Mouse (Mus musculus): ENCODE results near the gene Pbx2. TPM values are rescaled to one million over a fixed set of nuclear protein-coding genes. Genes with fewer than 3 reads are reported as not detected.

Pbx2 gene
- polyA plus RNA-seq, 1 experiment from 2014 or later, result 17.3 TPM

DNA sequence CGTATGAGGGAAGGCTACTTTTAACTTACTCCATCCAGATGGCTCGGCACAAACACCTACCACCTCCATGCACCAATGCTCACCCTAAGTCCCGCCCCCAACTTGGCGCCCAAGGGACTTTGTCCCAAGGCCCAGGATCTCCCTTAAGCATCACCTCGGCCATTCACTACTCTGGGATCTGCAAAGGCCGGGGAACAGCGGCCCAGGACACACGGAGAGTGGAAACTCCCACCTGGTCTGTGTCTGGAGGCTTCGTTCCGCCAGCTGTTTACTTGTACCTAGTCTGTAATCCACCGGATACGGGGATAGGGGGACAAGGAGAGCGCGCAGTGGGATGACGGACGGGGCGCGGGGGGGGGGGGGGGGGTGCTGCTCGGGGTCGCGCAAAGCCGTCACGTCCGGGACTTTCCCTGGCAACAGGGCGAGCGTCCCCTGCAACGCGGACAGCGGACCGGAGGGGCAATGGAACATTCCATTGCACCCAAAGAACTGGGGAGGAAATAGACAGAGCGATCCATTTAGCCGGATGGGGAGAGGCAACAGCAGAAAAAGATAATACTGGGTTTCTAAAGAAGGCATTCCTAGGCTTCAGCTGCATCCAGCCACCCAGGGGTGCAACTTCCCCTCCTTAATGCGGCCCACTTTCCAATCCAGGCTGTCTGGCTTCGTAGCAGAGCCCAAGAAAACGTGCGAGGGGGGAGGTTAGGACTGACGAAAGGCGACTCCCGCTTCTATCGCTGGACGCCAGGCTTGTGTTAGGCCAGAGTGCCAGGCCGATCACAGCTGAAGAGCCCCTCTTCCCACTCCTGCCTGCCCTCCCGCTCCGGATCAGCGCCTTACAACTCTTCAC lies 36.3 kb downstream of the Pbx2 start:
- ATAC-seq (ENCODE audit: insufficient read depth, low FRiP score, low TSS enrichment) (peak; percentile 73), DNase-seq (ENCODE audit: low spot score) (peak; percentile 90)
- peak overlapping the region; percentile 92 for H3K4me2 ChIP-seq (ENCODE audit: low read depth)
- no peaks in the 10 kb centered on the region for H3K36me3 ChIP-seq (ENCODE audit: control insufficient read depth, insufficient read depth, low read length)
- no peaks in the 10 kb centered on the region for H3K9me3 ChIP-seq (ENCODE audit: control insufficient read depth, low read length)
- peak overlapping the region; percentile 79 for H3K9ac ChIP-seq (ENCODE audit: low read length)
- H3K27ac ChIP-seq (ENCODE audit: low read depth, low read length), result peak overlapping the region; percentile 70
- peaks cover 27% of the 10 kb centered on the region for H3K27me3 ChIP-seq (ENCODE audit: control insufficient read depth, insufficient read depth, low read length)
- WGBS, result 0% methylated on average over 33 of the region's 45 CpGs
- peaks cover 19% of the 10 kb centered on the region for H3K4me1 ChIP-seq (ENCODE audit: control insufficient read depth, insufficient read depth, low read length)
- peak overlapping the region; percentile 78 for H3K4me3 ChIP-seq (ENCODE audit: low read depth, low read length)

DNA sequence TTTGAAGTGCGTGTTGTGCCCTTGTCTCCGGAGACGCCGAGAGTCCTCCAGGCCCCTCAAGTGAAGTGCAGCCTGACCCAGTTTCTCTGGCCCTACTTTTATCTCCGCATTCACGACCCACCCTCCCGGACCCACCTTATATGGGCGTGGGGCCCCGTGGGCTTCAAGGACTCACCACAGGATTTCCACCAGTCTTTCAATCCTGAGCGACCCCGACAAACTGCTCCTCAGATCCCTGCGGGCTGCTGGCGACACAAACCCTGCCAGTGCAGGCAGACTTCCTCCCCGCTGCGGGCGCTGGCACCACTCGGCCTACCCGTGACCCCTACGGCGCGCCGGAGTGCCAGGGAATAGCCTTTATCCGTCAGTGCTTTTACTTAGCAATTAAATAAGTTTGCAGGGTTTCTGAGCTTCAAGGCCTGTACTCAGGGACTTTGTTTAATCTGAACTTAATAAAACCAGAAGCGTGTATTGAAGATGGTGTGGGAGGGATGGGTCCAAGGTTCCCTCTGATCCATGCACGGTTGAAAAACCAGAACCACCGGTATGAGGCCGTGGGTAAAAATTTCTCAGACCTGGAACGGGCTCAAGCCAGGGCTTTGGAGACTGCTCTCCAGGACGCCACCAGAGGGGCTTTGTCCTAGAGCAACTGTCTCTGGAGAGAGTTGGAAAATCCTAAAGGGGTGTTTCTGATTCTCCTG lies 37.0 kb downstream of the Pbx2 start, which contains the start of gene Ppt2:
TSS of gene Ppt2 (minus strand) at position 568 of the 701 bp plus-strand sequence.
- H3K4me2 ChIP-seq (ENCODE audit: low read depth), result peak within 1 kb of the TSS; percentile 92
- peaks cover 33% of the 10 kb centered on the region for H3K27me3 ChIP-seq (ENCODE audit: control insufficient read depth, insufficient read depth, low read length)
- 9% methylated on average over 29 of the region's 29 CpGs for WGBS
- H3K27ac ChIP-seq (ENCODE audit: low read depth, low read length), result peak within 1 kb of the TSS; percentile 70
- no peaks in the 10 kb centered on the region for H3K9me3 ChIP-seq (ENCODE audit: control insufficient read depth, low read length)
- H3K4me3 ChIP-seq (ENCODE audit: low read depth, low read length), result peak within 1 kb of the TSS; percentile 78
- H3K9ac ChIP-seq (ENCODE audit: low read length), result peak within 1 kb of the TSS; percentile 79
- peak; percentile 53 for DNase-seq (ENCODE audit: low spot score)
- H3K36me3 ChIP-seq (ENCODE audit: control insufficient read depth, insufficient read depth, low read length), result no peaks in the 10 kb centered on the region
- ATAC-seq (ENCODE audit: insufficient read depth, low FRiP score, low TSS enrichment), result 0 out of 2 replicates have a peak, but pooled peaks have one; percentile 11
- peaks cover 19% of the 10 kb centered on the region for H3K4me1 ChIP-seq (ENCODE audit: control insufficient read depth, insufficient read depth, low read length)

DNA sequence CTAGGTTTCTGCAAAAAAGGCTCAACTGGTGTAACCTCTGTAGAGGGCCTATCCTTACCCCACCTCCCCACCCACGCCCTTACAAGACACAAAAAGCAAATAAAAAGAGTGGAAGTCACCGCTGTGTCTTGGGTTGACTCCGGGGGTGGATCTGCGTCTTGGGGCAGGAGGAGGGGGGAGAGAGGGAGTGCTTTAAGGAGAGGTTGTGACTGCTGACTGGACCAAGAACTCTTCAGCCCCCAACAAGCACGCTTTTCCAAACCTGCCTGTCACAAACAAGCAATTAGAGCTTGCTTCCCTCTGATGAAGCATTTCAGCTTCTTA lies 37.5 kb downstream of the Pbx2 start:
- no peaks in the 10 kb centered on the region for H3K9me3 ChIP-seq (ENCODE audit: control insufficient read depth, low read length)
- H3K36me3 ChIP-seq (ENCODE audit: control insufficient read depth, insufficient read depth, low read length), result no peaks in the 10 kb centered on the region
- H3K27ac ChIP-seq (ENCODE audit: low read depth, low read length), result no peak overlapping the region
- H3K27me3 ChIP-seq (ENCODE audit: control insufficient read depth, insufficient read depth, low read length), result peaks cover 38% of the 10 kb centered on the region
- DNase-seq (ENCODE audit: low spot score) (no peak), ATAC-seq (ENCODE audit: insufficient read depth, low FRiP score, low TSS enrichment) (no peak)
- no peak overlapping the region for H3K4me3 ChIP-seq (ENCODE audit: low read depth, low read length)
- WGBS, result 27% methylated on average over 5 of the region's 5 CpGs
- H3K4me2 ChIP-seq (ENCODE audit: low read depth), result peak overlapping the region; percentile 92; the same call in 1 of the 2 replicates
- peaks cover 19% of the 10 kb centered on the region for H3K4me1 ChIP-seq (ENCODE audit: control insufficient read depth, insufficient read depth, low read length)
- no peak overlapping the region for H3K9ac ChIP-seq (ENCODE audit: low read length)

DNA sequence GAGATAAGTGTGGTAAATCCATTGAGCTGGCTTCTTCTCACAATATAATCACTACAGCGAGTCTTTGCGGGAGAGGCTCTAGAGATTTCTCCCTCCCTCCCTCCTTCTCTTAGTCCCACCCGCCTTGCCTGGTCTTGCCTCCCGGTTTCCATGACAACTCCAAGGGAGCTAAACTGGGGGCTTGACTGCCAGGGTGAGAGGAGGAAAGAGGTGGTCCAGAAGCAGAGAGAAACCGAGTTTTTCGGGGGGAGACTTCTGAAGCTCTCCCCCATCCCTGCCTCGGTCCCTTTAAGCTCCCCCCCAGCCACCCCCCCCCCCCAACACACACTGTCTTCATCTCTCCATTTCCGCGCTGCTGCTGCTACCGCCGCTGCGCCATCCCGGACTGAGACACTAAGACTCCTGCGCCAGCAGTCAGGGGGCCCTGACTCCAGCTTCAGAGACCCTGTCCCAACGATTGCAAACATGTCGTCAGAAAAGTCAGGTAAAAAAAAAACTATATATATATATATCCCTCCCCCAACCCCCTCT lies 38.2 kb downstream of the Pbx2 start, which contains the start of gene Prrt1:
TSS of gene Prrt1 (plus strand) at position 313 of the 531 bp plus-strand sequence.
- H3K27ac ChIP-seq (ENCODE audit: low read depth, low read length), result no peak within 1 kb of the TSS
- peak within 1 kb of the TSS; percentile 92 for H3K4me2 ChIP-seq (ENCODE audit: low read depth)
- H3K4me3 ChIP-seq (ENCODE audit: low read depth, low read length), result peak within 1 kb of the TSS; percentile 21
- DNase-seq (ENCODE audit: low spot score) (no peak), ATAC-seq (ENCODE audit: insufficient read depth, low FRiP score, low TSS enrichment) (no peak)
- no peaks in the 10 kb centered on the region for H3K9me3 ChIP-seq (ENCODE audit: control insufficient read depth, low read length)
- WGBS, result 0% methylated on average over 16 of the region's 16 CpGs
- no peak within 1 kb of the TSS for H3K9ac ChIP-seq (ENCODE audit: low read length)
- peaks cover 38% of the 10 kb centered on the region for H3K27me3 ChIP-seq (ENCODE audit: control insufficient read depth, insufficient read depth, low read length)
- H3K36me3 ChIP-seq (ENCODE audit: control insufficient read depth, insufficient read depth, low read length), result no peaks in the 10 kb centered on the region
- H3K4me1 ChIP-seq (ENCODE audit: control insufficient read depth, insufficient read depth, low read length), result peaks cover 19% of the 10 kb centered on the region

DNA sequence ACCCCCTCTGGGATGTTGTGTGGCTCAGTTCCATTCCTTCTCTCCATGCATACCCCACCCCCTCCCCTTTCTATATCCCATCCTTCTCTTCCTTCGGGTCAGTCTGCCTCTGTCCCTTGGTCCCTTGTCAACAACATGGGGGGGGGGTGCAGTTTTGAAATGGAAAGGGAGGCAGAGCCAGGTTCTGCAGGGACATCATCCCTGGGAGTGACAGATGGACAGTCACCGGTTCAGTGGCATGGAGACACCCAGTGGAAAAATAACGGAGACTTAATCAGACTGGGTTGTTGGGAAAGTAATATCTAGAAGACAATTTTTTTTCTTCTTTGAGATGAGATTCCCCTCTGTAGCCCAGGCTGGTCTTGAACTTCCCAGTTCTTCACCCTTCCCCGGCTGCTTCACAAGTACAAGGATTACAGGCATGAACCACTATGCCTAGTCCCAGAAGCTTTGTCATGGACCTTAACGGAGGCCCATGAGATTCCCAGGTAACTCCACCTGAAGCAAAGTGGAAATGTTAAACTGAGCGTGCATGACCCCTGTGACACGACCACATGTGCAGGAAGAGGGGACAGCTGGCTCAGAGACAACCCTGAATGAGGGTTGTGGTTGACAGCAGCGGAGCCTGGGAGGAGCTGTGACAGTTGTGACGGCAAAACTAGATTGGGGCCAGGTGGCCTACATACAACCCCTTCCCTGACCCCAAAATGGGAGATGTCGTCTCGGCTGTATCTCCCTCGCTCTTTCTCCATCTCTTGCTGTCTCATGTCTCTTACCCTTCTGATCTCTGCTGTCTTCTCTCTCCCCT lies 38.9 kb downstream of the Pbx2 start:
- DNase-seq (ENCODE audit: low spot score), result no peak
- WGBS, result 12% methylated on average over 12 of the region's 12 CpGs
- H3K27me3 ChIP-seq (ENCODE audit: control insufficient read depth, insufficient read depth, low read length), result peaks cover 38% of the 10 kb centered on the region

DNA sequence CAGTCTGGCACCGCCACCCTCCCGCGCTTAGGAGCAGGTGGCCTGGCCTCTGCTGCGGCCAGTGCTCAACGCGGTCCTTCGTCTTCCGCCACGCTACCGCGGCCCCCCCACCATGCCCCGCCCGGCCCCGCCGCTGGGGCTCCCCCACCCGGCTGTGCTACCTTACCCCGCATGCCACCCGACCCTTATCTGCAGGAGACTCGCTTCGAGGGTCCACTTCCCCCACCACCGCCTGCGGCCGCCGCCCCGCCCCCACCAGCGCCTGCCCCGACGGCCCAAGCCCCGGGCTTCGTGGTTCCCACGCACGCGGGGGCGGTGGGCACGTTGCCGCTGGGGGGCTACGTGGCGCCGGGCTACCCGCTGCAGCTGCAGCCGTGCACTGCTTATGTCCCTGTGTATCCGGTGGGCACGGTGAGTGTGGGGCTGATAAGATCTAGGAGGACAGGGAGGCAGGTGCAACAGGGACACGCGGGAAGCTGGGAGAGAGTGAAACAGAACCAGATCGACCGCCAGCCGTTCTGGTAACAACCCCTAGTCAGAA lies 39.8 kb downstream of the Pbx2 start:
- ATAC-seq (ENCODE audit: insufficient read depth, low FRiP score, low TSS enrichment) (no peak), DNase-seq (ENCODE audit: low spot score) (no peak)
- no peaks in the 10 kb centered on the region for H3K36me3 ChIP-seq (ENCODE audit: control insufficient read depth, insufficient read depth, low read length)
- H3K9ac ChIP-seq (ENCODE audit: low read length), result peak overlapping the region; percentile 26; the same call in 1 of the 2 replicates
- no peaks in the 10 kb centered on the region for H3K9me3 ChIP-seq (ENCODE audit: control insufficient read depth, low read length)
- H3K4me2 ChIP-seq (ENCODE audit: low read depth), result peak overlapping the region; percentile 34
- 2% methylated on average over 47 of the region's 48 CpGs for WGBS
- peaks cover 38% of the 10 kb centered on the region for H3K27me3 ChIP-seq (ENCODE audit: control insufficient read depth, insufficient read depth, low read length)
- peak overlapping the region; percentile 21; the same call in 1 of the 2 replicates for H3K4me3 ChIP-seq (ENCODE audit: low read depth, low read length)
- H3K27ac ChIP-seq (ENCODE audit: low read depth, low read length), result no peak overlapping the region
- H3K4me1 ChIP-seq (ENCODE audit: control insufficient read depth, insufficient read depth, low read length), result peaks cover 19% of the 10 kb centered on the region

More for the DNA sequence above, 38.9 kb downstream of the Pbx2 start:
- peak overlapping the region; percentile 38 for H3K4me2 ChIP-seq (ENCODE audit: low read depth)
- no peak for ATAC-seq (ENCODE audit: insufficient read depth, low FRiP score, low TSS enrichment)
- H3K27ac ChIP-seq (ENCODE audit: low read depth, low read length), result no peak overlapping the region
- no peaks in the 10 kb centered on the region for H3K36me3 ChIP-seq (ENCODE audit: control insufficient read depth, insufficient read depth, low read length)
- H3K4me1 ChIP-seq (ENCODE audit: control insufficient read depth, insufficient read depth, low read length), result peaks cover 19% of the 10 kb centered on the region
- H3K9ac ChIP-seq (ENCODE audit: low read length), result no peak overlapping the region
- peak overlapping the region; percentile 21; the same call in 1 of the 2 replicates for H3K4me3 ChIP-seq (ENCODE audit: low read depth, low read length)
- H3K9me3 ChIP-seq (ENCODE audit: control insufficient read depth, low read length), result no peaks in the 10 kb centered on the region

DNA sequence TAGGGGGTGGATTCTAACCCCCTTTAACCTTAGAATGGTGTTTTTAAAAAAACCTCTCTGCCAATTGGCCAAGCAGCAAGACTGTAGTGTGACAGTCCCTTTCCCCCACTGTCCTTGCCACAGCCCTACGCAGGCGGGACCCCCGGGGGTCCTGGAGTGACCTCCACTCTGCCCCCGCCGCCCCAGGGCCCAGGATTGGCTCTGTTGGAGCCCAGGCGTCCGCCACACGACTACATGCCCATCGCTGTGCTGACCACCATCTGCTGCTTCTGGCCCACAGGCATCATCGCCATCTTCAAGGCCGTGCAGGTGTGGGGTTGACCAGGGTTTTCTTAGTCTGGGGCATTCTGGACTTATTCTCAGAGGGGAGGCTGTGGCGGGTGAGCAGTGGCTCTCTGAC lies 40.6 kb downstream of the Pbx2 start:
- no peak for ATAC-seq (ENCODE audit: insufficient read depth, low FRiP score, low TSS enrichment)
- Histone ChIP-seq H3K27me3 (ENCODE audit: control insufficient read depth, insufficient read depth, low read length) (peaks cover 38% of the 10 kb centered on the region), H3K9ac (ENCODE audit: low read length) (no peak overlapping the region; the same call in 1 of the 2 replicates), H3K36me3 (ENCODE audit: control insufficient read depth, insufficient read depth, low read length) (no peaks in the 10 kb centered on the region), H3K4me3 (ENCODE audit: low read depth, low read length) (peak overlapping the region; percentile 29), H3K9me3 (ENCODE audit: control insufficient read depth, low read length) (no peaks in the 10 kb centered on the region), H3K27ac (ENCODE audit: low read depth, low read length) (no peak overlapping the region), H3K4me1 (ENCODE audit: control insufficient read depth, insufficient read depth, low read length) (peaks cover 19% of the 10 kb centered on the region), H3K4me2 (ENCODE audit: low read depth) (peak overlapping the region; percentile 47)
- 5% methylated on average over 12 of the region's 12 CpGs for WGBS
- DNase-seq (ENCODE audit: low spot score), result no peak

DNA sequence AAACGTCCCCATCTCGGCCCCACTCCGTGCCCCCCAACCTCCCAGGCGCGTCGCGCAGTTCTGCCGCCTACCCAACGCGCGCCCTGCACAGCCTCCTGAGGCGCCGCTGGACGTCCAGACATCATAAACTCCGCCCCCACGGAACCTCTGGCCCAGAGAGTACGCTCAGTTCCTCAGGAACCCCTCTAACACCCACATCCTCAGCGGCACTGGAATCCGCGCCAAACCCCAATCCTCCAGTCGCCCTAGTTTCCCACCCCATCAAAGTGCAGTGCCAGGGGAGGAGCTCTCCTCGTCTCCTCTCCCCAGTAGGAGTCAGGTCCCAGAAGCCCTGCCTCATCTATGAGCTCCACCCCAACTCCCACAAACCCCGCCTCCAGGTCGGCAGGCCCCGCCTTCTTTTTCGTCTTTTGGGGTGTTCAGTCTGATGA lies 41.2 kb downstream of the Pbx2 start:
- peaks cover 19% of the 10 kb centered on the region for H3K4me1 ChIP-seq (ENCODE audit: control insufficient read depth, insufficient read depth, low read length)

More for the DNA sequence above, 41.2 kb downstream of the Pbx2 start:
- peak; percentile 42 for DNase-seq (ENCODE audit: low spot score)
- Histone ChIP-seq H3K4me2 (ENCODE audit: low read depth) (peak overlapping the region; percentile 47), H3K4me3 (ENCODE audit: low read depth, low read length) (peak overlapping the region; percentile 29), H3K9ac (ENCODE audit: low read length) (peak overlapping the region; percentile 29), H3K9me3 (ENCODE audit: control insufficient read depth, low read length) (no peaks in the 10 kb centered on the region), H3K36me3 (ENCODE audit: control insufficient read depth, insufficient read depth, low read length) (no peaks in the 10 kb centered on the region), H3K27me3 (ENCODE audit: control insufficient read depth, insufficient read depth, low read length) (peaks cover 38% of the 10 kb centered on the region), H3K27ac (ENCODE audit: low read depth, low read length) (no peak overlapping the region)
- under 1% methylated on average over 26 of the region's 26 CpGs for WGBS
- ATAC-seq (ENCODE audit: insufficient read depth, low FRiP score, low TSS enrichment), result no peak
